Mouse (Mus musculus): ENCODE data around the gene Acoxl.

- no peak for TF ChIP-seq POLR2A (IDR thresholded peaks at IDR 0.05; ENCODE audit: control insufficient read depth, extremely low read depth, insufficient read depth, low read length, poor library complexity)
- TF ChIP-seq CTCF (IDR thresholded peaks at IDR 0.05; ENCODE audit: borderline replicate concordance, control insufficient read depth, extremely low read depth, insufficient read depth, low read length, poor library complexity) = no peak
Observed at GRCm38 (mm10) chr2:128092451-128092850, 253.8 kb downstream of the Acoxl start.
